Mouse (Mus musculus) Muller cell, postnatal 12 days (primary cell): ENCODE data around the gene Eid1.

Experiments
- DNase-seq: peaks from one replicate; pipeline ENCODE4 v3.0.0-alpha.2; 2015; ENCODE audit errors: inconsistent ontology term

Gene Eid1

GRCm38 (mm10) chr2:125672957-125673631 is at the start of gene Eid1:
TSS of gene Eid1 (plus strand) at chr2:125673095.
- DNase-seq = peak; percentile 87

DNA sequence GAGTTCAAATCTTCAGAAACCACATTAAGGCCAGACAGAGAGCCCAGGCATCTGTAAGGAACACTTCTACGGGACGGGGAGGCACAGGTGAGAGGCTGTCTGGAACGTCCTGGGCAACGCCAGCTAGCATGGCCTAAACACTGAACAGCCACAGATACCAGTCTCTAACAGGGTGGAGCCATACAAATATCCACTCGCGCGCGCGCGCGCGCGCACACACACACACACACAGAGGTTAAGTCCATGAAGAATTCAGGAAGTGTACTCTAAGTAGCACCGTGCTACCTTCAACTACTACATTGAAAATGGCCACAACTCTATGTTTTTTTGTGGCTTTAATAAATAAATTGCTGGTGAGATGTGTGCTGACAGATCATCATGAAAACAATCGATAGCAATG is 49.7 kb upstream of the Eid1 start:
- no peak for DNase-seq

DNA sequence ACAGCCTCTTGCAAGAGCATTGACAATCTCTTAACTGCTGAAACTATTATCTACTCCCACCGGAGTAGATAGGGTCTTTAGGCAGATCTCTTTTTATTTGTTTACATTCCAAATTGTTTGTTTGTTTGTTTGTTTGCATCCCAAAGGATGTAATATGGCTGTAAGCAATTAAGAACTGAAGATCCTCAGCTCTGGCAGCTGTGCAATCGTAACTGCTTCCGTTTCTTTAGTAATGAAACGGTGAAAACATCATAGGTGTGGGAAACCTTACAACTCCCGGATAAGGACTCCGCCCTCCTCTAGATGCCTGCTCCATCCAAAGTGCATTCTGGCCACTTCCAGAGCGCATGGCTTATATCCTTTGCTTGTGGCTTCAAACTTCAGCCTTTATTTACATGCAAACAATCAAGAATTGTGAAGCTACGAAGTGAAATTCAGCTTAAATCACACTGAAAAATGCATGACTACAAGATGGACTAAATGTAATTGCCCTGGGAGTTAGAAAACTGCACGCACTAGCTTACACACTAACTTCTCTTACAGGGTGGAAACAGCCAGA is 48.7 kb upstream of the Eid1 start:
- DNase-seq = no peak

DNA sequence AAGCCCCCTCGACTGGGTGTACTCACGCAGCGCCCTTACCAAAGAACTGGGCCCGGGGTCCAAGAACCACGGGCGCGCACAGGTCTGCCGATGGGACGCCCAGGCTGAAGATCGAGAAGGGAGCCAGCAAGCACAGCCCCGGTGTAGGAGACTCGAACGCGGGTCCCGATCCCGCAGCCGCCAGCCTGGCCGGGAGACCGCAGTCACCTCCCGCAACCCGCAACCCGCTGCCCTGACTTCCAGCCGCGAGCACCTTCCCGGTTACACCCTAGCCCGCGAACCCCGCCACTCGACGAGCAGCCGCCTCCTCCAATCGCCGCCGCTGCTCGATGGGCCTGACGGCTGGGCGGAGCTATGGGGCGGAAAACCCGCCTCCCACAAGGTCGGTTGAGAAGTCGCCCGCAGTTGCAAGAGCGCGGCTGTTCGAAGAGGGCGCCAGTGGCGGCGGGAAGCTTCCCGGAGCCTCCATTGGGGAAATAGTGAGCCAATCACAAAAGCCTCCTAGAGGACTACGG is 48.0 kb upstream of the Eid1 start, which contains the start of gene Cep152:
Gene Cep152 (minus strand): TSS at position 277 of the 515 bp plus-strand sequence.
- peak; percentile 98 for DNase-seq

DNA sequence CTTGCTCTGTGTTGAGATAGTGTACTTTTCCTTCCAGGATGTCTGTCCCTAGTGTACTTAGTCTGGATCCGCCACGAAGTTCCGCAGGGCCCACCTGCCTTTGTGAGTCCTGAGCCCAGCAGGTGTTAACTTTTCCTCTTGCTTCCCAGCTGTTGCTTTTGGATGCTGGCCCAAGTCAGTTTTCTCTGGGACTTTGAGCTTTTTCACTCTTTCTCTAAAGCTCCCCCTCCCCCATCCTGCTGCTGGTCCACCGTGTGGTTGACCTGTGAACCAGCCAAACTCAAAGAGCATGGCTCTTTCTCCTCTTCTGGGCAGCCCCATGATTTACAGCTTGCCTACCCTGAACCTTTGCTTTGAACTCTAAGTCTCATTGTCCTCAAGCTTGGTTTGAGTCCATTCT is 46.4 kb upstream of the Eid1 start:
- DNase-seq = no peak

GRCm38 (mm10) chr2:125628487-125628886 is 44.4 kb upstream of the Eid1 start:
- no peak for DNase-seq

DNA sequence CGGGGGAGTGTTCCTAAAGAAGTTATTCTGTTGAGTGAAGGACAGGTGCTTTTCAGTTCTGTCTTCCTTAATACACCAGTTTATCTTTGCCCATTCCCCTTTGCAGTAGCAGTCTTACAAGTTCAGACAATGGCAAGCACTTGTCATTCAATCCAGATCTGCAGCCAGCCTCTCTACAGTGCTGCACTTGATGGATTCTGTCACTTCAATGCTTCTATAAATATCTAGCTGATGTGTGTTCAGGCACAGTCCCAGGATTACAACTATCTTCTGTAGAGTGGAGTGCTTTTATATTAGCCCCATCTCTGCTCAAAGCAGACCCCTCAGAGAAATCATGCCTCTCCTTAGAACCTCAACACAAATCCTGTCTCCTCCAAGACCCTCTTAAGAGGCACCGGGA is 42.9 kb upstream of the Eid1 start:
- DNase-seq = no peak

GRCm38 (mm10) chr2:125637331-125637730 is 35.6 kb upstream of the Eid1 start:
- no peak for DNase-seq

- DNase-seq = no peak
Measured at GRCm38 (mm10) chr2:125644912-125645311, 28.0 kb upstream of the Eid1 start.

DNA sequence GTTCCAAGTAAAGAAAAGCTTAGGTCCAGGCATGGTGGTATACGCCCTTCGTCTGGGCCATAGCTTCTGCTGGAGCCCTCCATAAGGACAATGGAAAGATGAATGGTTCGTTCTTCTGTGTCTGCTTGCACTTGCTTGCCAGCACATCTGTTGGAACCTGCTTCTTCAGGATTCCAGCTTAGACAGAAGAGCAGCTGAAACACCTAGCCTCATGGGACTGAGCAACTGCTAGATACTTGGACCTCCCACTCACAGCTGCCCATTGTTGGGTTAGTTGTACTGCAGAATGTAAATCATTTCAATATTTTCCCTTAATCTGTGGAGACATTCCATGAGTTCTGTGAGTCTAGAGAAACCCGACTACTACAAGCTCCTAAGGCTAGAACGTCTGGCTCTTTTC is 22.9 kb upstream of the Eid1 start:
- no peak for DNase-seq

- DNase-seq = no peak
Measured at GRCm38 (mm10) chr2:125650742-125651352, 22.0 kb upstream of the Eid1 start.

DNA sequence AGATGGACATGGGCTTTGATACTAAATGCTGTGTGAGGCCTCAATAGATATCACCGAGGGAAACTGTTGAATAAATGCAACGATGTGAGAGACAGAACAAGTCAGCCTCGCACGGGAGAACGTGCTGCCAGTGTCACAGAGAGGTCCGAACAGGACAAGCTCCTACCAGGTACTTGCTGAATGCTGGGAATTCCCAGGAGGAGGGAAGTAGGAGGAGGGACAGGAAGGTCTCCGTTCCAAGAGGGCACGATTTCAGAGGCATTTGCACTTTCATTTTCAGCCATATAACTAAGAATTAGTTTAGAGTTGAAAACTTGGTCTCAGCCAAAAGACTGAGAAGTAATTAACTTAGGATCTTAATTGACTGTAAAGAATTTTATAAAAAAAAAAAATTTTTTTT is 21.3 kb upstream of the Eid1 start:
- DNase-seq = no peak

GRCm38 (mm10) chr2:125653286-125653685 is 19.6 kb upstream of the Eid1 start:
- DNase-seq = no peak

DNA sequence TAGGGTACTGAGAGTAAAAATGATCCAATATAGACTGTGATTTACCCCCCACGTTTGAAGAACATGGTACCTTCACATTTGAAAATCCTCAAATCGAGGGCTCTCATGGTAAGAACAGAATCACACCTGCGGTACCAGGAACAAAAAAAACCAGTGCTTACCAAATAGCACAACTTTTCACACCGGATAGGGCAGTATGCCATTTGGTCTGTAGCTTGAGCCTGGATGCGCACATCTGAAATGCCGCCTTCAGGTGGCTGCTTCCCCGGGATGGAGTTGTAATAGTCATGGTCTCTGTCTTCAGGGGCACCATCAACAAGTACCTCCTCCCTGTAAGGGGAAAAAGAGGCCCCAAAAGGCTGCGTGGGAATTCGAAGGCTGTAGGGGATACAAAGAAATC is 17.5 kb upstream of the Eid1 start:
- no peak for DNase-seq

DNA sequence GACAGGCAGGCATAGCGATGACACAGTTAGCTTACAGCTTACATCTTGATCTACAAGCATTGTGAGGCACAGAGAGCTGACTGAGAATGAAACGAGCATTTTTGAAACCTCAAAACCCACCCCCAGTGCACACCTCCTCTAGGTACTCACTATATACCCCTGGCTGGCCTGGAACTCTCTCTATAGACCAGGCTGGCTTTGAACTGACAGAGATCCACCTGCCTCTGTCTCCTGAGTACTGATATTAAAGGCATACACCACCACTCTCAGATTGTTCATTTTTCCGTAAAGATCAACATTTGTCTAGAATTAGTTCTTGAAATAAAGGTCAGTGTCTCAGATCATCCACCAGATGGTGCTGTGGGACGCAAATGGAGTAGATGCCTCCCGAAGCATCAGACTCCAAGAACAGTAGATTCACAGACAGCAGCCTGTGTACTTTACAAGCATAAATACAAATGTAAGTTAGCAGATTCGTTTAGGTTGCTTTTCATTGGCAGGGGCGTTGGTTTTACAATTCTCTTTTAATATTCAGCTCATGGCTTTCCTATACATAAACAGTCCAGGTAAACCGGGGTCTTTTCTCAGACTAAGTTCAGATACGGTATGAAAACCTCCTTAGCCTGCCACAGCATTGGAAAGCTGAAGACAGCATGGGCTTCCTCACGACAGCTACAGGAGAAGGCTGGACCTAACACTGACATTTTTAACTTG is 12.9 kb upstream of the Eid1 start:
- DNase-seq = peak; percentile 47

DNA sequence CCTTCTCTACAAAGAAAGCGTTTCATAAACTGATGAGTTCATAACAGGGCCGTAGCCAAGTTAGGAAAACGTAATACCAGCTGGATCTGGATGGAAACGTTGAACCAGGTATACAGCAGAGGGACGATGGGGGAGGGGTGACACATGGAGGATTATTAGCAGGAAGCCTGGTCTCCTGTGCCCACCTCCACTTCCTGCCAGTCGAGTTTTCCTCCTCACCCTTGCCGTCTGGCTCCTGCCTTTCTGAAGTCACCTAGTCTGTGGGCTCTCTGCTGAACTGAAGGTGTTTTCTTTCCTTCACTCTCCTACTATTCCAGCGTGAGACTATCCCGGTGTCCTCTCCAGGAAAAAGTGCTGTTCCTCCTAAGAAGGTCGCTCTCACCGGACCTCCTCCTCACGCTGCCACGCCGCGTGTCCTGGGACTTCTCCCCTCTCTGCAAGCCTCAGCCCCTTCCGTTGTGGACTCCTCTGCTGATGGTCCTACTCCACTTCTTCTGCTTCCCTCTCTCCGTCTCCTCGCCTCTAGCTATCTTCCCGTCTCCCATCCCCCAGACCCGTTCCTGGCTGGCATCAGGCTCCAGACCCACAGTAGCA is 12.3 kb upstream of the Eid1 start:
- no peak for DNase-seq

DNA sequence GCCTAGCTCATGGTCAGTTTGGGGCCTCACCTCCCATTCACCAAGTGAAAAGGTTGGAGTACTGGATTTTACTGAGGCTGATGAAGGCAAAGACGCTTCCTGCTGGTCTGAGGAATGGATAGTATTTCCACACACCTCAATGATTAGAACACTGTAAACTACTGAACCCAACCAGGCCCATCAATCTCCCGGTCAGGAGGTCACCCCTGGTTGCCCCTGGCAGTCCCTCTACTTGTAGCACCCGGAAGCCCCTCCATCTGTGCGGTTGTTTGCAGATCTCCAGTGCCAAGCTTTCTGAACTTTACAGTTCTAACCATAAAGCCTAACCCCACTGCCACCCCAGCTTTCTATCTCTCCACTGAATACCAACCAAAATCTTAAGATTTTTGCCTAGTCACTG is 11.7 kb upstream of the Eid1 start:
- DNase-seq = no peak

GRCm38 (mm10) chr2:125662517-125662916 is 10.4 kb upstream of the Eid1 start:
- DNase-seq = no peak

- DNase-seq = no peak
Measured at GRCm38 (mm10) chr2:125665213-125665612, 7.7 kb upstream of the Eid1 start.

GRCm38 (mm10) chr2:125665909-125666308 is 7.0 kb upstream of the Eid1 start:
- DNase-seq = no peak

- DNase-seq = no peak
Measured at GRCm38 (mm10) chr2:125666668-125667067, 6.2 kb upstream of the Eid1 start.

DNA sequence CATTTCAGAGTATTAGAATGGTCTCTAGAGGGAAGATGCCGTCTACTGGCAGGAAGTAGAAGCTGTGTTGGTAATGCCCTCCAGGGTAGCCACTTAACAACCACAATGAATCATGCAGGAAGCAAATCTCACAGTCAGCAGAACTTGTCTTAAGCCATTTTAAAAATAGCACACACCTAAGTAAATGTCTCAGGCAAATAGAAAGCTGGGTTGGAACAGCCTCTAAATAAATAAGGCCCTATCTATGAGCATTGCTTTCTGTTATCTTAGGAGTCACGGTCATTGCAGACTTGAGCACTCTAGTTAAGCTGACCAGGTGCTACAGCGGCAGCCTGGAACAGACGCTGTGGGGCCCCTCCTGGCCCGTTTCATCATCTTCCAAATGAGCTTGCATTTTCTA is 5.7 kb upstream of the Eid1 start:
- no peak for DNase-seq
